Mouse (Mus musculus) lung, adult 2 months (tissue): ENCODE measurements around the gene Cpped1.

Experiments
- CTCF ChIP-seq: fragments of 200-500 bp; IDR thresholded peaks from 2 replicates; pipeline ENCODE4 v1.5.1; 2011; ENCODE audit warnings: mild to moderate bottlenecking, low read length, control low read depth; ENCODE audit not compliant: insufficient read depth
- POLR2A ChIP-seq: fragments of 200-500 bp; IDR thresholded peaks from 2 replicates; pipeline ENCODE4 v1.6.1; 2011; ENCODE audit warnings: low read depth, mild to moderate bottlenecking, control low read depth, low read length, borderline replicate concordance; ENCODE audit errors: extremely low read depth

DNA sequence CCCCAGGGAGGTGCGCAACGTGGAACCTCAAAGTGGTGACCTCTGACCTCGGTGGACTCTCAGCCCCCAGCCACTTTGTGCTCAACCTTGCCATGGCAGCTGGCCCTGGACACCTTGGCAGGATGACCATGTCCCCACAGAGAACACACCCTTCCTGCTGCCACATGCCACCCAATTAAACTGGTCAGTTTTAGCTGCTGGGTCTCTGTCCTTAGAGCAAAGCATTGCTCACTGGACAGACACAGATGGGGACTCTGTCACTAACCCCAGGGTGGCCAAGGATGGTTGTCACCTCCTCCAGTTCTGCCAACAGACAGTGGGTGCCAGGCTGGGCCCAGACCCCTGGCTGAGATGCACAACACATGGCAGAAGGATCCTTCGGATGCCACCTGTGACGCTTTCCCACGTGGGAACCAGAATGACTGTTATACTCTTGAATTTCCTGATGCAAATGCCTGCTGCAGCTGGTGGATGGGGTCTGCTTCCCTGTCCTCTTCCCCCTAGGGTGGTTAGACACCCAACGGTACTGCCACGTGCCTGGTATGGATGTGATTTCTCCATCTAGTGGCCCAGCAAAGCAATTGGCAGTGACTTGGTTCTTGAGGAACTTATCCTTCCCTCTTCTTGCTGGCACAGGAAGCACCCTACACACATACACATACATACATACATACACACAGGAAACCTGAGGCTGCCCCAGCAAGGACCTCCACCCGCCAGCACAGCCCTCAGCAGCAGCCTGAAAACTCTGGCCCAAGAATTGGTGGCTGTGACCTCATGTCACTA, 153.8 kb downstream of the Cpped1 start:
- no peak for TF ChIP-seq POLR2A
- no peak for TF ChIP-seq CTCF
